Mouse (Mus musculus) thymus, postnatal 0 days (tissue): Measurements from ENCODE around the gene Dctn2. TPM values are rescaled to one million over a fixed set of nuclear protein-coding genes. Genes with fewer than 3 reads are reported as not detected.
"Not testable (repeated sequence)": the region's sequence is repeated elsewhere in the genome, so short reads cannot be mapped to it uniquely, and the experiment has no call there.

Source experiments
- DNase-seq: peaks from one replicate; pipeline ENCODE4 v3.0.0-alpha.2; 2015; ENCODE audit warnings: low spot score
- polyA plus RNA-seq: library from polyadenylated mRNA; unstranded; fragments of >200 nt; fragmentation: Nextera tagmentation; extraction: Ambion mirVana; gene quantifications from 2 replicates; pipeline ENCODE4 v1.2.1, GENCODE M21; 2015

Gene Dctn2
- polyA plus RNA-seq, 1 experiment from 2014 or later, result 138 TPM

GRCm38 (mm10) chr10:127312356-127312676 lies 46.1 kb downstream of the Dctn2 start:
- peak; percentile 88 for DNase-seq

- DNase-seq, result no peak
These were observed 46.7 kb downstream of the Dctn2 start for GRCm38 (mm10) chr10:127312858-127313257.

- DNase-seq, result not testable (repeated sequence)
These were observed 47.3 kb downstream of the Dctn2 start for GRCm38 (mm10) chr10:127313516-127313915.

GRCm38 (mm10) chr10:127314950-127315349 lies 48.8 kb downstream of the Dctn2 start:
- DNase-seq, result not testable (repeated sequence)

GRCm38 (mm10) chr10:127317277-127317676 lies 51.1 kb downstream of the Dctn2 start:
- DNase-seq, result no peak

GRCm38 (mm10) chr10:127318009-127318408 lies 51.8 kb downstream of the Dctn2 start:
- no peak for DNase-seq

GRCm38 (mm10) chr10:127319969-127320368 lies 53.8 kb downstream of the Dctn2 start:
- no peak for DNase-seq

GRCm38 (mm10) chr10:127321621-127322020 lies 55.5 kb downstream of the Dctn2 start, which contains the start of gene Arhgap9:
TSS of gene Arhgap9 (plus strand) at chr10:127321964.
- peak; percentile 75 for DNase-seq

GRCm38 (mm10) chr10:127322178-127322577 lies 56.0 kb downstream of the Dctn2 start:
- DNase-seq, result no peak

GRCm38 (mm10) chr10:127322669-127323068 lies 56.5 kb downstream of the Dctn2 start:
- no peak for DNase-seq

- no peak for DNase-seq
These were observed 57.1 kb downstream of the Dctn2 start for GRCm38 (mm10) chr10:127323131-127323855.

- DNase-seq, result peak; percentile 87
These were observed 58.3 kb downstream of the Dctn2 start for GRCm38 (mm10) chr10:127324495-127324894.

GRCm38 (mm10) chr10:127325454-127326016 lies 59.4 kb downstream of the Dctn2 start:
- DNase-seq, result peak; percentile 79

GRCm38 (mm10) chr10:127326017-127326801 lies 60.0 kb downstream of the Dctn2 start:
- DNase-seq, result peak; percentile 60

- DNase-seq, result no peak
These were observed 60.7 kb downstream of the Dctn2 start for GRCm38 (mm10) chr10:127326828-127327227.

- no peak for DNase-seq
These were observed 61.4 kb downstream of the Dctn2 start for GRCm38 (mm10) chr10:127327461-127328145.

- no peak for DNase-seq
These were observed 64.0 kb downstream of the Dctn2 start for GRCm38 (mm10) chr10:127330212-127330611.
